Mouse (Mus musculus) lung, adult 2 months (tissue): ENCODE results near the gene Apobec3. TPM values are rescaled to one million over a fixed set of nuclear protein-coding genes. Genes with fewer than 3 reads are reported as not detected.
"Not testable (repeated sequence)": the region's sequence is repeated elsewhere in the genome, so short reads cannot be mapped to it uniquely, and the experiment has no call there.

Experiments
- DNase-seq: peaks from one replicate; pipeline ENCODE4 v3.0.0; 2022
- H3K4me1 ChIP-seq: fragments of 200-500 bp; 2 replicates; pipeline ENCODE4 v1.6.1; 2011; ENCODE audit warnings: low read length; ENCODE audit not compliant: control insufficient read depth, insufficient read depth
- H3K4me3 ChIP-seq: fragments of 200-500 bp; replicated peaks from 2 replicates; pipeline ENCODE3; 2011; ENCODE audit warnings: low read depth, mild to moderate bottlenecking, control low read depth, low read length; ENCODE audit errors: extremely low read depth
- CTCF ChIP-seq: fragments of 200-500 bp; IDR thresholded peaks from 2 replicates; pipeline ENCODE4 v1.5.1; 2011; ENCODE audit warnings: mild to moderate bottlenecking, low read length, control low read depth; ENCODE audit not compliant: insufficient read depth
- POLR2A ChIP-seq: fragments of 200-500 bp; IDR thresholded peaks from 2 replicates; pipeline ENCODE4 v1.6.1; 2011; ENCODE audit warnings: low read depth, mild to moderate bottlenecking, control low read depth, low read length, borderline replicate concordance; ENCODE audit errors: extremely low read depth
- WGBS: fragments of 180-500 bp; shearing (Covaris S2); methylation state at CpG from one replicate; pipeline ENCODE4 v1.1.7; 2018; 5-methylcytosine and 5-hydroxymethylcytosine counted together
- polyA plus RNA-seq: library from polyadenylated mRNA; depleted of rRNA; stranded (reverse); fragments of >200 nt; gene quantifications from 2 replicates; pipeline ENCODE4 v1.2.3, GENCODE M21; 2012

Gene Apobec3
- polyA plus RNA-seq, 1 experiment = 36.7 TPM

GRCm38 (mm10) chr15:79933670-79934514, 42.4 kb downstream of the Apobec3 start:
- no peak for TF ChIP-seq POLR2A
- TF ChIP-seq CTCF = no peak
- no peak overlapping the region for H3K4me3 ChIP-seq
- DNase-seq = no peak
- 9% methylated on average over 22 of the region's 22 CpGs for WGBS
- H3K4me1 ChIP-seq = peaks cover 10% of the 10 kb centered on the region; the same call in 1 of the 2 replicates

GRCm38 (mm10) chr15:79934776-79935175, 43.3 kb downstream of the Apobec3 start:
- no peak for DNase-seq
- 15% methylated on average over 10 of the region's 10 CpGs for WGBS

GRCm38 (mm10) chr15:79935654-79936373, 44.4 kb downstream of the Apobec3 start:
- H3K4me3 ChIP-seq = no peak overlapping the region
- peaks cover 8% of the 10 kb centered on the region; the same call in 1 of the 2 replicates for H3K4me1 ChIP-seq
- no peak for DNase-seq
- WGBS = 41% methylated on average over 9 of the region's 9 CpGs
- TF ChIP-seq POLR2A (no peak), CTCF (no peak)

More at GRCm38 (mm10) chr15:79934776-79935175, 43.3 kb downstream of the Apobec3 start:
- TF ChIP-seq POLR2A = no peak
- TF ChIP-seq CTCF = no peak
- peaks cover 8% of the 10 kb centered on the region; the same call in 1 of the 2 replicates for H3K4me1 ChIP-seq
- H3K4me3 ChIP-seq = no peak overlapping the region

GRCm38 (mm10) chr15:79936374-79936751, 44.9 kb downstream of the Apobec3 start:
- Histone ChIP-seq H3K4me3 (no peak overlapping the region), H3K4me1 (peaks cover 8% of the 10 kb centered on the region; the same call in 1 of the 2 replicates)
- 77% methylated on average over 7 of the region's 7 CpGs for WGBS
- no peak for TF ChIP-seq POLR2A
- no peak for TF ChIP-seq CTCF
- no peak for DNase-seq

GRCm38 (mm10) chr15:79939020-79939419, 47.6 kb downstream of the Apobec3 start:
- 81% methylated on average over 12 of the region's 12 CpGs for WGBS
- Histone ChIP-seq H3K4me1 (no peaks in the 10 kb centered on the region), H3K4me3 (no peak overlapping the region)
- no peak for TF ChIP-seq POLR2A
- TF ChIP-seq CTCF = no peak
- no peak for DNase-seq

GRCm38 (mm10) chr15:79939501-79939900, 48.0 kb downstream of the Apobec3 start:
- WGBS = 81% methylated on average over 6 of the region's 7 CpGs

GRCm38 (mm10) chr15:79939913-79940312, 48.5 kb downstream of the Apobec3 start:
- Histone ChIP-seq H3K4me1 (no peaks in the 10 kb centered on the region), H3K4me3 (no peak overlapping the region)
- TF ChIP-seq POLR2A = no peak
- TF ChIP-seq CTCF = no peak
- DNase-seq = no peak
- WGBS = 86% methylated on average over 16 of the region's 16 CpGs

More at GRCm38 (mm10) chr15:79939501-79939900, 48.0 kb downstream of the Apobec3 start:
- not testable (repeated sequence) for DNase-seq, H3K4me3 ChIP-seq, H3K4me1 ChIP-seq

- WGBS = 15% methylated on average over 8 of the region's 8 CpGs
- Histone ChIP-seq H3K4me3 (no peak overlapping the region), H3K4me1 (no peaks in the 10 kb centered on the region)
- DNase-seq = no peak
- TF ChIP-seq CTCF (peak; percentile 83), POLR2A (no peak)
These were observed 49.5 kb downstream of the Apobec3 start for GRCm38 (mm10) chr15:79940932-79941331.

GRCm38 (mm10) chr15:79942541-79942940, 51.1 kb downstream of the Apobec3 start:
- TF ChIP-seq CTCF (no peak), POLR2A (no peak)
- DNase-seq = no peak
- H3K4me3 ChIP-seq = no peak overlapping the region
- 85% methylated on average over 6 of the region's 6 CpGs for WGBS
- H3K4me1 ChIP-seq = no peaks in the 10 kb centered on the region
